Mouse (Mus musculus) adrenal gland, postnatal 4 days (tissue): ENCODE results near the gene Auts2. TPM values are rescaled to one million over a fixed set of nuclear protein-coding genes. Genes with fewer than 3 reads are reported as not detected.

ENCODE experiments used
- DNase-seq, 2 experiments: peaks; one replicate each; pipeline ENCODE4 v3.0.0; 2021 to 2022; ENCODE audit warnings: low spot score in 2 of 2, mixed read lengths in 2 of 2
- total RNA-seq, 2 experiments: library from RNA; stranded (reverse); gene quantifications; 2 replicates each; pipeline ENCODE4 v1.2.3; 2021

Gene Auts2
- total RNA-seq, 2 experiments from 2014 or later = 72.9 to 80.5 TPM

- DNase-seq = no peak
Observed at GRCm38 (mm10) chr5:131494564-131494963, 1048.6 kb downstream of the Auts2 start.

GRCm38 (mm10) chr5:131492535-131492934 is 1050.6 kb downstream of the Auts2 start:
- no peak for DNase-seq

- no peak for DNase-seq
Observed at GRCm38 (mm10) chr5:131491843-131492242, 1051.3 kb downstream of the Auts2 start.

GRCm38 (mm10) chr5:131490811-131491210 is 1052.3 kb downstream of the Auts2 start:
- DNase-seq = no peak

GRCm38 (mm10) chr5:131489846-131490245 is 1053.3 kb downstream of the Auts2 start:
- DNase-seq = no peak

GRCm38 (mm10) chr5:131486527-131486926 is 1056.6 kb downstream of the Auts2 start:
- no peak for DNase-seq

GRCm38 (mm10) chr5:131475278-131475677 is 1067.9 kb downstream of the Auts2 start:
- DNase-seq = no peak

GRCm38 (mm10) chr5:131468609-131469008 is 1074.5 kb downstream of the Auts2 start:
- no peak for DNase-seq

- no peak for DNase-seq
Observed at GRCm38 (mm10) chr5:131466131-131466530, 1077.0 kb downstream of the Auts2 start.

GRCm38 (mm10) chr5:131463402-131463801 is 1079.7 kb downstream of the Auts2 start:
- DNase-seq = no peak

- no peak for DNase-seq
Observed at GRCm38 (mm10) chr5:131459951-131460350, 1083.2 kb downstream of the Auts2 start.

GRCm38 (mm10) chr5:131459549-131459948 is 1083.6 kb downstream of the Auts2 start:
- DNase-seq = no peak

- DNase-seq = no peak
Observed at GRCm38 (mm10) chr5:131458700-131459099, 1084.4 kb downstream of the Auts2 start.

- DNase-seq = no peak
Observed at GRCm38 (mm10) chr5:131457999-131458398, 1085.1 kb downstream of the Auts2 start.

- DNase-seq = no peak
Observed at GRCm38 (mm10) chr5:131449181-131449868, 1093.8 kb downstream of the Auts2 start.

GRCm38 (mm10) chr5:131435239-131435876 is 1107.8 kb downstream of the Auts2 start:
- no peak for DNase-seq

- no peak for DNase-seq
Observed at GRCm38 (mm10) chr5:131433291-131433690, 1109.9 kb downstream of the Auts2 start.

- no peak for DNase-seq
Observed at GRCm38 (mm10) chr5:131431896-131432295, 1111.2 kb downstream of the Auts2 start.

- DNase-seq = peak in 1 of 2 experiments; percentile 30
Observed at GRCm38 (mm10) chr5:131430109-131430508, 1113.0 kb downstream of the Auts2 start.

GRCm38 (mm10) chr5:131429563-131429962 is 1113.6 kb downstream of the Auts2 start:
- no peak for DNase-seq

- DNase-seq = peak; percentile 46 to 49
Observed at GRCm38 (mm10) chr5:131427734-131428413, 1115.3 kb downstream of the Auts2 start.

- DNase-seq = no peak
Observed at GRCm38 (mm10) chr5:131422737-131423136, 1120.4 kb downstream of the Auts2 start.
